Mouse (Mus musculus) stomach, embryonic 16.5 days (tissue): ENCODE data around the gene Flvcr1. TPM values are rescaled to one million over a fixed set of nuclear protein-coding genes. Genes with fewer than 3 reads are reported as not detected.

Source experiments
- ATAC-seq: fragments of 200-750 bp; cut with Nextera tagmentation; 2 replicates; pipeline ENCODE4 v1.8.0; 2017; ENCODE audit warnings: moderate number of reproducible peaks, moderate TSS enrichment; ENCODE audit not compliant: insufficient read depth, low FRiP score
- H3K27ac ChIP-seq: fragments of 300-500 bp; sonication (generic); 2 replicates; pipeline ENCODE4 v1.5.1; 2014; ENCODE audit warnings: low read length
- H3K27me3 ChIP-seq: fragments of 300-500 bp; sonication (generic); 2 replicates; pipeline ENCODE4 v1.6.1; 2014; ENCODE audit warnings: low read length, control low read depth, mixed read lengths; ENCODE audit not compliant: control insufficient read depth, insufficient read depth
- H3K36me3 ChIP-seq: fragments of 300-500 bp; sonication (generic); 2 replicates; pipeline ENCODE4 v1.6.1; 2014; ENCODE audit warnings: low read length; ENCODE audit not compliant: control insufficient read depth, insufficient read depth
- H3K4me1 ChIP-seq: fragments of 300-500 bp; sonication (generic); 2 replicates; pipeline ENCODE4 v1.6.1; 2014; ENCODE audit warnings: low read length, control low read depth, mixed read lengths; ENCODE audit not compliant: control insufficient read depth, insufficient read depth
- H3K4me2 ChIP-seq: fragments of 300-500 bp; sonication (generic); 2 replicates; pipeline ENCODE4 v1.6.1; 2014; ENCODE audit warnings: low read depth, low read length, mixed read lengths
- H3K4me3 ChIP-seq: fragments of 300-500 bp; sonication (generic); replicated peaks from 2 replicates; pipeline ENCODE4 v1.5.1; 2014; ENCODE audit warnings: mild to moderate bottlenecking, low read length
- H3K9ac ChIP-seq: fragments of 300-500 bp; sonication (generic); 2 replicates; pipeline ENCODE4 v1.6.1; 2014; ENCODE audit warnings: low read length
- H3K9me3 ChIP-seq: fragments of 300-500 bp; sonication (generic); replicated peaks from 2 replicates; pipeline ENCODE4 v1.6.1; 2016; ENCODE audit warnings: low read length, control low read depth; ENCODE audit not compliant: control insufficient read depth
- WGBS: fragments of 180-500 bp; shearing (Covaris S2); extraction: QIAGEN DNeasy Blood & Tissue Kit; methylation state at CpG from one replicate; pipeline ENCODE4 v1.1.7; 2014; 5-methylcytosine and 5-hydroxymethylcytosine counted together
- polyA plus RNA-seq: library from polyadenylated mRNA; unstranded; fragments of >200 nt; fragmentation: Nextera tagmentation; extraction: Ambion mirVana; gene quantifications from 2 replicates; pipeline ENCODE4 v1.2.1, GENCODE M21; 2015

Gene Flvcr1
- polyA plus RNA-seq, 1 experiment from 2014 or later = 5.1 TPM

DNA sequence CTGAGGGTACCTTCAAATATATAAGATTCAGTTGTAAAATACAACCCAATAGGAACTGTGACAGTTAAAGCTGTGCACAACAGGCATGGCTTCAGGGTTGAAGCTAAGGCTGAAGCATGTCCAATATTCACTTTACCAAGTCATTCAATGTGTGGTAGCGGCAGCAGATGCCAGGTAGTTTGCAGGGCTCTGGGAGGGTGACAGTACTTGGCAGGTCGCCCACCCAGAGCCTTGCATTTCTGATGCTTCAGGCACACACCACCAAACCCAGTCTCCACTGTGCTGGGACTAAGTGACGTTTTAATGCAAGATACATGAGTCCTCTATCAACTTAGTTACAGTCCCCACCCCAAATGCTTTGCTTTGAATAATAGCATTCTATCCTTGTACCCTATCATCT lies 25.3 kb downstream of the Flvcr1 start:
- ATAC-seq = no peak
- Histone ChIP-seq H3K4me2 (no peak overlapping the region), H3K9ac (no peak overlapping the region), H3K27ac (no peak overlapping the region), H3K27me3 (no peaks in the 10 kb centered on the region), H3K36me3 (no peaks in the 10 kb centered on the region), H3K9me3 (peaks cover 5% of the 10 kb centered on the region), H3K4me3 (no peak overlapping the region), H3K4me1 (no peaks in the 10 kb centered on the region)
- 77% methylated on average over 3 of the region's 3 CpGs for WGBS

DNA sequence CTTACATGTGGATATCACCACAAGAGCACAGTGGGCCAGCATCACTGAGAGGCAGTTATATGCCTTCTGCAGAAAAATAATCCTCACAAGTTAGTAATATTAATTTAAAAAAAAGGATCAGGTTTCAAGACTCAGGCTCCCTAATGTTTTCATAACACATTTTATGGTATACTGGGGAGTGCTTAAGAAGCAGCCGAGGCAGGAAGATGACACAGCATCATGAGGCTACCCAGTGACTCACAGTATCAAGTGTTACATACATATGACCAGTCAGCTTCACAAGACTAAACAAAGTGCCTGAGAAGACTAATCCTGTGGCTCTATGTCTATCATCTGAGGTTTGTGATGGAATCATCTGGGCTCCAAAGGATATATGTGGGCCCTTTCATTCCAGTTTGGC lies 27.9 kb downstream of the Flvcr1 start:
- Histone ChIP-seq H3K27ac (no peak overlapping the region), H3K4me1 (no peaks in the 10 kb centered on the region), H3K4me3 (no peak overlapping the region), H3K9me3 (peaks cover 5% of the 10 kb centered on the region), H3K27me3 (no peaks in the 10 kb centered on the region), H3K36me3 (no peaks in the 10 kb centered on the region), H3K9ac (no peak overlapping the region), H3K4me2 (no peak overlapping the region)
- no peak for ATAC-seq
- WGBS = 73% methylated on average over 1 of the region's 1 CpGs

DNA sequence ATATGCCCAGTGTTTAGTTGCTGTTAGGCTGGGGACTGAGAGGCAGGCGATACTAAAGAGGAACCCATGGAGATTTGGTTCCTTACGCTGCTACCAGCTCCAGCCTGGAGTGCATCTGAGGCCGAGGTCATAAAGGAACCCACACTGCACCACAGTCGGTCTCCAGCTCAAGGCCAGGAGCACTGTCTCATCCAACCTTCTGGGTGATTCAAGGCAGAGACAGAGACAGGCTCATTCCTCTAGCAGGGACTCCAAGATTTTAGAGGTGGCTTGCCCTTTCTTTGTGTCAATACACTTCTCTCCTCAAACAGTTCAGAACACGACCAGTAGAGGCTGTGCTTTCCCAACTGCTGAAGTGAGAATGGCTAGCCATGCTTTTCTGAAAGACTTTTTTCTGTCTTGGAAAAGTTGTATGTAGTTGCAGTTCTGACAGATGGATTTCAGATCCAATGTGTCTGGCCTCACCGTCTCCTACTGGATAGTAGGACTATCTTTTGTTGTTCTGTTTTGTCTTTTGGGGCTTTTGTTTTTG lies 29.5 kb downstream of the Flvcr1 start:
- H3K4me2 ChIP-seq = no peak overlapping the region
- H3K27ac ChIP-seq = no peak overlapping the region
- WGBS = 68% methylated on average over 6 of the region's 6 CpGs
- H3K27me3 ChIP-seq = no peaks in the 10 kb centered on the region
- H3K9ac ChIP-seq = no peak overlapping the region
- H3K9me3 ChIP-seq = peaks cover 5% of the 10 kb centered on the region
- no peak for ATAC-seq
- H3K4me1 ChIP-seq = no peaks in the 10 kb centered on the region
- H3K4me3 ChIP-seq = no peak overlapping the region
- H3K36me3 ChIP-seq = no peaks in the 10 kb centered on the region

DNA sequence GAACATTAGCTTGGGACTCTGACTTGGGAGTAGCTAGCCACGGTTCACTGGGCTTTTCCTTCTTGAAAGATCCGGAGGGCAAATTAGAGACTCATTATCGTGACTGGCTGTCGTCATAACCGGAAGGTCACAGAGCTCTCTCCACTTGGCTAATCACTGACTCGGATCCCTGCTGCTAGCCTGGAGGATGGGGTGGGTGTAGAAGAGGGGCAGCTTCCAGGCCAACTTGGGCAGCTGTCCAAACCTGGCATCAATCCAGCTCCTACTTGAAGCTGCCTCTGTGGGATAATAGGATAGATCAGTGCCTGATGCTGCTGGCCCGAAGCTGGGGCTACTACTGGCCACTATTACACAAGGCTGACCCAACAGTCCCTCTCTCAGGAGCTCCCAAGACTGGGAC lies 30.4 kb downstream of the Flvcr1 start:
- ATAC-seq = 0 out of 2 replicates have a peak, but pooled peaks have one; percentile 21

DNA sequence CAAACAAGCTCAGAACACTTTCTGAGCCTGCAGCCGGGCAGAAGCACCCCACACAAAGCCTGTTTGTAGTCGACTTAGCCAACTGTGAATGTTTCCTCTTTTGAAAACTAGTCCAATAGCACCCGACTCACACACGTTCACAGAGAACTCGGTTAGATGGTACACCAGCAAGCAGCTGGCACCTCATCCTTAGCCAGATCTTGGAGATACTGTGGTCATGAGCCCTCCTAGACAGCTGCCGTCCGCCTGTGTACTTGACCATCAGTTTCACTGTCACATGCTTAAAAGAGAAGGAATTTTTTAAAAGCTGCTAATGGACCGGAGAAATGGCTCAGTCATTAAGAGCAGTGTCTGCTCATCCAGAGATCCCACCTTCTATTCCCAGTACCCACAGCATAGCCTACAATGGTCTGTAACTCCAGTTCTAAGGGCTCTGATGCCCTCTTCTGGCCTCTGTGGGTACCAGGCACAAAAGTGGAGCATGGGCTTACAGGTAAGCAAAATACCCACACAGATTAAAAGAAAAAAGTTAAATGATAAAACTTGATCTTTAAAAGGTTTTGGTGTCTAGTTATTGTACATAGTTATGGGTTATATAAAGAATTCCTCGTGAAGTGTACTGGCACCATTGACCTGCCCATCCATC lies 36.4 kb downstream of the Flvcr1 start:
- Histone ChIP-seq H3K4me1 (no peaks in the 10 kb centered on the region), H3K9me3 (no peaks in the 10 kb centered on the region), H3K36me3 (no peaks in the 10 kb centered on the region), H3K9ac (no peak overlapping the region), H3K4me3 (no peak overlapping the region), H3K27me3 (no peaks in the 10 kb centered on the region), H3K4me2 (no peak overlapping the region), H3K27ac (no peak overlapping the region)
- 84% methylated on average over 9 of the region's 9 CpGs for WGBS
- no peak for ATAC-seq

More for the DNA sequence above, 30.4 kb downstream of the Flvcr1 start:
- no peaks in the 10 kb centered on the region for H3K27me3 ChIP-seq
- peaks cover 5% of the 10 kb centered on the region for H3K9me3 ChIP-seq
- H3K4me2 ChIP-seq = no peak overlapping the region
- H3K4me1 ChIP-seq = no peaks in the 10 kb centered on the region
- WGBS = 61% methylated on average over 7 of the region's 7 CpGs
- no peak overlapping the region for H3K9ac ChIP-seq
- no peak overlapping the region for H3K27ac ChIP-seq
- H3K36me3 ChIP-seq = no peaks in the 10 kb centered on the region
- H3K4me3 ChIP-seq = no peak overlapping the region

DNA sequence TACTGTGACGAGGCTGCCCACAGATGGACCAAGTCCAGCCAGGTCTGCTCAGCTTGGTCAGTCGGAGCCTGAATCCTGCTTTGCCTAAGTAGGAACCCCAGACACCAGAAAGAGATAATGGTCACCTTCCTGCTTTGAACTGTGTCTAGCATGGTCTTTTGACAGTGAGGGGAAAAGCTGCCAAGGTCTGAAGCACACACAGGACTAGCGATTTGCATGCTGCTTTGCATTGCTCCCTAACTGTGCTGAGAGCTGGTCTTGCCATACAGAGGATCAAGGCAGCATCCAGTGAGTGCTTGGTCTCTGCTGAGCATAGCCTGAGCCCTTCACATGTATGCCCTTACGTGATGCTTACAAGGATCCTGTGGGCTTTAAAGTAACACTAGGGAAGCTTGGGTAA lies 44.5 kb downstream of the Flvcr1 start:
- Histone ChIP-seq H3K4me3 (no peak overlapping the region), H3K9ac (no peak overlapping the region), H3K36me3 (no peaks in the 10 kb centered on the region), H3K4me2 (no peak overlapping the region), H3K27ac (no peak overlapping the region), H3K27me3 (no peaks in the 10 kb centered on the region), H3K4me1 (peaks cover 14% of the 10 kb centered on the region), H3K9me3 (no peaks in the 10 kb centered on the region)
- no peak for ATAC-seq
- 79% methylated on average over 4 of the region's 4 CpGs for WGBS

DNA sequence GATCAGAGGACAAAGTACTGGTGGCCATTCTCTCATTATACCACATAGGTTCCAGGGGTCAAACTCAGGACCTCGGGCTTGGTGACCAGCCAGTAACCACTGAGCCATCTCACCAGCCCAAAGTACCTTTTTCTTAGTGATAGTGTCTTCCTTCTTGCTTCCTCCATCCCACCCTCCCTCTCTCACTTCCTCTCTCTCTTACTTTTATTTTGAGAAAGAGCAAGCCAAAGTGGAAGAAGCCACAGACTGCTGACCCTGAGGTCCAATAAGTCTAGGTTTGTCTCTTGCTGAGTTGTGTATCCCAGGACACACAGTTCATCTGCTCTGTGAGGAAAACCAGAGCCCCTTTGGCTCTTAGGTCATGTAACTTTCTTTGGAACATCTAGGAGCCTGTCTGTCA lies 45.5 kb downstream of the Flvcr1 start:
- 86% methylated on average over 1 of the region's 1 CpGs for WGBS
- Histone ChIP-seq H3K4me1 (peaks cover 14% of the 10 kb centered on the region), H3K27ac (no peak overlapping the region), H3K4me3 (no peak overlapping the region), H3K36me3 (no peaks in the 10 kb centered on the region), H3K9ac (no peak overlapping the region), H3K27me3 (no peaks in the 10 kb centered on the region), H3K4me2 (no peak overlapping the region), H3K9me3 (no peaks in the 10 kb centered on the region)
- ATAC-seq = no peak

DNA sequence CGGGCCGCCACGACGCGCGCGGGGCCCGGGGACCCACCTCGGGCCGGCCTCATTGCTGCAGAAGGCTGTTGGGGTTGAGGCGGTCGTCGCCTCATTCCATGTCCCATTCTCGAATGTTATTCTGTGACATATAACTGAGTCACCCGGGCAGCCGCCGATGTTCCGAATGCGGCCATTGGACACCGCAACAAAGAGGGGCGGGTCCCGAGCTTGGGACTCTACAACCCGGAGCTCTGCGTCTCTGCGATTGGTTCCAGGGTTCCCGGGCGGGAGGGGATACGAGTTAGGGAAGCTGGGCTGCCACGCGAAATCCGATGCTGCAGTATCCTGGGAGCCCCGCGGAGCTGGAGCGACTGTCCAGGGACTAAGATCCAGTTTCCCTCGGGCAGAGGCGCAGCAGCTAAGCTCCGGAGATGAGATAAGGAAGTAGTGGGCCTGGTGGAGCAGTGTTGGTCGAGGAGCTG lies 46.8 kb downstream of the Flvcr1 start, which contains the start of gene Vash2:
Vash2 (minus strand) TSS at position 197 of the 464 bp plus-strand sequence.
- ATAC-seq = peak; percentile 96
- WGBS = under 1% methylated on average over 38 of the region's 38 CpGs
- Histone ChIP-seq H3K27me3 (no peaks in the 10 kb centered on the region), H3K36me3 (no peaks in the 10 kb centered on the region; the same call in 1 of the 2 replicates), H3K9ac (peak within 1 kb of the TSS; percentile 84), H3K4me3 (peak within 1 kb of the TSS; percentile 74), H3K4me2 (peak within 1 kb of the TSS; percentile 90), H3K4me1 (peaks cover 14% of the 10 kb centered on the region), H3K9me3 (no peaks in the 10 kb centered on the region), H3K27ac (peak within 1 kb of the TSS; percentile 92)

DNA sequence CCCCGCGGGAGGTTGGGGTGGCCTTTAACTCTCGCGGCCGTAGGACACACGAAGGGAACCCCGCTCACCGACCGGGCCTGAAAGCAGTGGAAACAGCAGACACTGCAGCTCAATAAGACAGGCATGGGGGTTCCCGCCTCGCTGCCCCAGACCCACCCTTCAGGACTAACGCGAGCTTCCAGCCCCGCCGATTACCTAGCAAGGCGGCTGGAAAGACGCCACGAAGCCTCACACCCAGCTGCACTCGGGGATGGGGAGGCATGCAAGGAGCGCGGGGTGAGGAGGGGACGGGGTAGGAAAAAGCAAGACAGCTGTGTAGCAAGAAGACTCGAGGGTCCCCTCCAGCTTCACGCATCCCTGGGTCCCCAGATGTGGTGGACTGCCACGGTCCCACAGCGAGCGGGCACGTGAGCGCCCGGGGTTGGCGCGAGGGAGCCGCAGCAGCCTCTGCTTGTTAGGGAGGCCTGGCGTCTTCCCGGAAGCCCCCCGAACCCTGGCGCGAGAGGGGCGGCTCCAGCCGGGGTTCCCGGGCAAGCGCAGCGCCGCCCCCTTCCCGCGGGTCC lies 47.4 kb downstream of the Flvcr1 start:
- no peaks in the 10 kb centered on the region; the same call in 1 of the 2 replicates for H3K36me3 ChIP-seq
- H3K4me2 ChIP-seq = peak overlapping the region; percentile 90
- no peaks in the 10 kb centered on the region for H3K9me3 ChIP-seq
- 1% methylated on average over 46 of the region's 46 CpGs for WGBS
- peak overlapping the region; percentile 74 for H3K4me3 ChIP-seq
- H3K4me1 ChIP-seq = peaks cover 14% of the 10 kb centered on the region
- H3K9ac ChIP-seq = peak overlapping the region; percentile 84
- ATAC-seq = peak; percentile 68
- peak overlapping the region; percentile 92 for H3K27ac ChIP-seq
- no peaks in the 10 kb centered on the region for H3K27me3 ChIP-seq
